Mouse (Mus musculus) olfactory bulb, adult 2 months (tissue): Measurements from ENCODE around the gene Tro. TPM values are rescaled to one million over a fixed set of nuclear protein-coding genes. Genes with fewer than 3 reads are reported as not detected.

Experiments used
- H3K27ac ChIP-seq: fragments of 200-500 bp; 2 replicates; pipeline ENCODE4 v1.5.1; 2012; ENCODE audit warnings: low read depth, low read length; ENCODE audit not compliant: insufficient read depth
- H3K4me1 ChIP-seq: fragments of 200-500 bp; 2 replicates; pipeline ENCODE4 v1.6.1; 2012; ENCODE audit warnings: low read length; ENCODE audit not compliant: control insufficient read depth, insufficient read depth
- H3K4me3 ChIP-seq: fragments of 200-500 bp; 2 replicates; pipeline ENCODE4 v1.5.1; 2012; ENCODE audit warnings: mild to moderate bottlenecking, low read depth, low read length, moderate library complexity; ENCODE audit not compliant: insufficient read depth
- CTCF ChIP-seq: fragments of 200-500 bp; IDR thresholded peaks from 2 replicates; pipeline ENCODE4 v1.5.1; 2012; ENCODE audit warnings: low read depth, mild to moderate bottlenecking, low read length, moderate library complexity; ENCODE audit not compliant: insufficient read depth
- POLR2A ChIP-seq: fragments of 200-500 bp; IDR thresholded peaks from 2 replicates; pipeline ENCODE4 v1.6.1; 2012; ENCODE audit warnings: mild to moderate bottlenecking, low read depth, low read length, moderate library complexity; ENCODE audit not compliant: insufficient read depth
- WGBS: fragments of 180-500 bp; shearing (Covaris S2); methylation state at CpG from one replicate; pipeline ENCODE4 v1.1.7; 2018; 5-methylcytosine and 5-hydroxymethylcytosine counted together
- polyA plus RNA-seq: library from polyadenylated mRNA; stranded (reverse); fragments of >200 nt; gene quantifications from 2 replicates; pipeline ENCODE4 v1.2.4, GENCODE M21; 2012; ENCODE audit warnings: low replicate concordance; ENCODE audit not compliant: missing spikeins, insufficient read depth, insufficient read length

Tro gene
- polyA plus RNA-seq: 178 TPM in 1 of 2 replicates, not detected in the other

DNA sequence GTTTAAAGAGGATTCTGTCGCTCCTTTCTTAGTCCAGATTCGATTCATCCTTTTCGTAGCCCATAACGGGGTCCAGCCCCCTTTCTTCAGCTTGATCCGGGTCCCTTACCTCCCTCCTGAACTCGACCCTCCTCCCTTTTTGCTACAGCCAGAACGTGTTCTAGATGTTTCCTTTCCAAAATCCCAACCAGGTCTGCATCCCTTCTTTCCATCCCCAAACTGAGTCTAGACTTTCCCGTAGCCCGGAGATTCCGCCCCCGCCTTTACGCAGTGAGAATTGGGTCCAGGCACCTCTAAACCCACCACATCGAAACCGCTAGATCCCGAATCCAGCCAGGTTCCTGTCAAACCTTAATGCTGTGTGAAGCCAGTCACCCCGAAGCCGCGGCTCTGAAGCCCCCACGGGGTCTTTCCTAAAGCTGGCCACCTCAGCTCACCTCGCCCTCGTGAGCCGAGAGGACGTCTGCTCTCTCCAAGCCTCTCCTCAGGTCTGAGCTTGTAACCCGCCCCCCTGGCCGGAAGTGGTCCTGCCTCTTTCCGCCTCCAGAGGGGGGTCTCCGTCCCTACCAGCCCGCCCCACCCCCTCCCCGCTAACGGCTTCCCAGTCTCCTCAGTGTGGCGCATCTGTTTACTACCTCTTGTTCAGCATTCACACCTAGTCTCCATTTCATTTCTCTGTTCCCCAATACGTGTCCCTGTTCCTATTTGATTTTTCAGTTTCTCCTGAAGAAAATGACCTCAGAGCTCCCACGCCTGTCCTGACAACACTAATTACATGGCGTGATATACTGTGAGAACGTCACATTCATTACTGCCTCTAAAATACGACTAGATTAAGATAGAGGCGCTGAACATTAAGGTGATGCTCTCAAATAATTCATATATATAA, at the start of gene Tro:
TSS of gene Tro (minus strand) at position 676 of the 889 bp plus-strand sequence.
- TF ChIP-seq CTCF (no peak), POLR2A (peak; percentile 38; the same call in 1 of the 2 replicates)

GRCm38 (mm10) chrX:150677505-150677904, 20.1 kb upstream of the Tro start:
- no peaks in the 10 kb centered on the region for H3K4me1 ChIP-seq
- TF ChIP-seq CTCF (no peak), POLR2A (no peak)
- no peak overlapping the region for H3K4me3 ChIP-seq
- H3K27ac ChIP-seq: no peak overlapping the region
- WGBS: 43% methylated on average over 1 of the region's 1 CpGs

More for the DNA sequence above, at the start of gene Tro:
- WGBS: 22% methylated on average over 37 of the region's 37 CpGs
- Histone ChIP-seq H3K27ac (peak within 1 kb of the TSS; percentile 58), H3K4me3 (peak within 1 kb of the TSS; percentile 59), H3K4me1 (no peaks in the 10 kb centered on the region)

GRCm38 (mm10) chrX:150662809-150663208, 5.4 kb upstream of the Tro start:
- Histone ChIP-seq H3K27ac (no peak overlapping the region), H3K4me1 (no peaks in the 10 kb centered on the region), H3K4me3 (no peak overlapping the region)
- no peak for TF ChIP-seq CTCF
- no peak for TF ChIP-seq POLR2A
- 36% methylated on average over 4 of the region's 4 CpGs for WGBS

GRCm38 (mm10) chrX:150657797-150658118, 375 bp upstream of the Tro start:
- Histone ChIP-seq H3K4me3 (no peak overlapping the region), H3K4me1 (no peaks in the 10 kb centered on the region), H3K27ac (no peak overlapping the region)
- no peak for TF ChIP-seq CTCF
- 33% methylated on average over 3 of the region's 3 CpGs for WGBS

- 24% methylated on average over 43 of the region's 44 CpGs for WGBS
- no peaks in the 10 kb centered on the region for H3K4me1 ChIP-seq
- TF ChIP-seq CTCF (no peak), POLR2A (no peak)
- peak overlapping the region; percentile 58 for H3K27ac ChIP-seq
- peak overlapping the region; percentile 59 for H3K4me3 ChIP-seq
These were observed 1.1 kb downstream of the Tro start for GRCm38 (mm10) chrX:150656122-150656907.

DNA sequence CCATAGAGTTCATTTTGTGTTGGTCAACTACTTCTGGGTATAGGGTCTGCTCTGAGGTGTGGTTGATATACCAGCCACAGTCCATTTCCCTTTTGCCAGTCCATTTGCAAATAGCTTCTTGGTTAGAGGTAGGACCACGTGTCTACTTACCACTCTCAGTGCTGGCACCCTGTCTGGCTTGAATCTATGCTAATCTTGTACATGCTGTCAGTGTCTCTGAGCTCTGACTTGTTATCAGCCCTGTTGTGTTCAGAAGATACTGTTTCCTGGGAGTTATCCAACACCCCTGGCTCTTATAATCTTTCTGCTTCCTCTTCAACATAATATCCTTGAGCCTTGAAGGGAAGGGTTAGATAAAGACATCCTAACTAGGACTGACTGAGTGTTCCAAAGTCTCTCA, 21.0 kb downstream of the Tro start:
- Histone ChIP-seq H3K4me3 (no peak overlapping the region), H3K4me1 (no peaks in the 10 kb centered on the region), H3K27ac (no peak overlapping the region)
- TF ChIP-seq CTCF (no peak), POLR2A (no peak)
- WGBS: 55% methylated on average over 1 of the region's 1 CpGs

- TF ChIP-seq CTCF (no peak), POLR2A (no peak)
- no peak overlapping the region for H3K27ac ChIP-seq
- WGBS: 66% methylated on average over 2 of the region's 2 CpGs
- H3K4me1 ChIP-seq: no peaks in the 10 kb centered on the region
- no peak overlapping the region for H3K4me3 ChIP-seq
These were observed 58.5 kb downstream of the Tro start for GRCm38 (mm10) chrX:150598882-150599281.

Other genes starting within 250 kb of the Tro start
- gene Tmem29, start 198.4 kb downstream of the Tro start, polyA plus RNA-seq: not detected in 2 replicates
- not detected in 2 replicates for gene Alas2, start 110.2 kb downstream of the Tro start, polyA plus RNA-seq
- not detected in 2 replicates for gene Pfkfb1, start 69.4 kb downstream of the Tro start, polyA plus RNA-seq
- gene Apex2, start 67.7 kb downstream of the Tro start, polyA plus RNA-seq: not detected in 2 replicates
- gene Maged2, start 156.8 kb upstream of the Tro start, polyA plus RNA-seq: not detected in 2 replicates